ENCODE assay signal across 11 mouse cellular contexts in the genomic region with DNA sequence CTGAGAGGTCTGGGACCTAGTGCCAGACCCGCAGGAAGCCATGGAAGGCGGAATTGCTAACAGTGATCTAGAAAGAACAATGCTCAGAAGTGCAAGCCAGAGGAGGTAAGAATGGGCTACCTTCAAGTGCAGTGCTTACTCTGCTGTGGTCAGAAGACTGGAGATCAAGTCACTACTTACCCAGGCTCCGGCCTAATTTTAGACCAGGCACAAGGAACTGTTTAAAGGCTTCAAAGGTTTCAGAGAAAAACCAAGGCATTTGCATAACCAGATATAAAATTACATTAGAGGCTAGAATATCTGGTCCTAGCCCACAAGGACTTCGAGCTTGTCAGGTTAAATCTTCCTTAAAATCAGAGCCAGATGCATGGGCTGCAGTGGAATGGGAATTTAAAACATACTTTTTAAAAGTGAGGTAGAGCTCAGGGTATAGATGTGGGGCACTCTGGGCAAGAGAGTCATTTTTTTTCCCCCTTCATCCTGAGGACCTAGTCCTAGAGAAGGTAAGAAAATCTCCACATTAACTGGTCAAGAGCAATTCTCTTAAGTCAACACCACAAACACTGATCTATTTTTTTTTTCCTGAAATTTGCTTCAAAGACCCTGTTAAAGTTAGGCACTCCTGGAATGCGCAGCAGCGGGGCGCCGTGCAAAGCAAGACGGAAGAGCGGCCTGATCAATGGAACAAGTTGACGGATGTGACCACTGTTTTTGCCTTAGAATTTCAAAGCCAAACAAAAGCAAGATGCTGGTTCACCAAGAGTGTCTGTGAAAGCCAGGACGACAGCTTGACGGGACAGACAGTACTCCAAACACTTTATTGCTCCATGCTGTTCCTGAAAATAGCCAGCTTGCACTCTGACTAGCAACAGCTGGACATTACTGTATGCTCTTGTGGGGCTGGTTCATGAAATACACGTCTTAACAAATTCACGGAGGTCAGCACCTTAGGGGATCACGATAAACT. TPM values are rescaled to one million over a fixed set of nuclear protein-coding genes. Genes with fewer than 3 reads are reported as not detected.
DNase-seq lines count a peak whose midpoint lies in the region; ATAC-seq lines count a peak whose summit lies in the region.
"Had no signal": no experiment of that assay in that cellular context is flagged by ENCODE, and none has a peak within 500 bp of the region (broad histone marks: within the 10 kb centered on the region; RNA-seq: fewer than 3 reads in every experiment).

No protein-coding gene starts in this region.

- peak overlapping the region; percentile 33 for H3K4me2 ChIP-seq in embryonic facial prominence, embryonic 13.5 days
- H3K4me2 ChIP-seq in kidney, embryonic 14.5 days (replicated peaks; ENCODE audit: low read depth, low read length) = no peak overlapping the region
- H3K4me2 ChIP-seq: hindbrain, embryonic 15.5 days; neural tube, embryonic 12.5 days had no signal

- no peaks in the 10 kb centered on the region for H3K9me3 ChIP-seq in embryonic facial prominence, embryonic 13.5 days
- no peaks in the 10 kb centered on the region for H3K9me3 ChIP-seq in kidney, embryonic 14.5 days (ENCODE audit: control insufficient read depth, low read length)
- H3K9me3 ChIP-seq: hindbrain, embryonic 15.5 days; neural tube, embryonic 12.5 days had no signal

- peaks cover 11% of the 10 kb centered on the region for H3K36me3 ChIP-seq in embryonic facial prominence, embryonic 13.5 days
- H3K36me3 ChIP-seq in kidney, embryonic 14.5 days (ENCODE audit: control insufficient read depth, insufficient read depth, low read length) = peaks cover 8% of the 10 kb centered on the region; the same call in 1 of the 2 replicates
- H3K36me3 ChIP-seq: hindbrain, embryonic 15.5 days had no signal

- WGBS in embryonic facial prominence, embryonic 13.5 days = 16% methylated on average over 16 of the region's 16 CpGs
- WGBS in kidney, embryonic 14.5 days = 63% methylated on average over 16 of the region's 16 CpGs

- intact Hi-C loops in heart, postnatal 36 days (cut with DNase I) = no loop called here

- H3K4me1 ChIP-seq in embryonic facial prominence, embryonic 13.5 days = peaks cover 88% of the 10 kb centered on the region
- H3K4me1 ChIP-seq in kidney, embryonic 14.5 days (ENCODE audit: control insufficient read depth, insufficient read depth, low read length) = no peaks in the 10 kb centered on the region

- peak overlapping the region; percentile 97 for H3K27ac ChIP-seq in embryonic facial prominence, embryonic 13.5 days
- 0 out of 2 replicates have a peak overlapping the region, but pooled peaks have one; percentile 17 for H3K27ac ChIP-seq in kidney, embryonic 14.5 days (ENCODE audit: low read depth, low read length)
- H3K27ac ChIP-seq: hindbrain, embryonic 15.5 days; neural tube, embryonic 12.5 days had no signal

- no peaks in the 10 kb centered on the region for H3K27me3 ChIP-seq in embryonic facial prominence, embryonic 13.5 days
- H3K27me3 ChIP-seq in kidney, embryonic 14.5 days (ENCODE audit: control insufficient read depth, insufficient read depth, low read length) = no peaks in the 10 kb centered on the region
- H3K27me3 ChIP-seq: hindbrain, embryonic 15.5 days; neural tube, embryonic 12.5 days had no signal

- peak; percentile 94 for DNase-seq in heart, adult 11 months
- no peak for DNase-seq in heart, postnatal 36 days
- peak; percentile 63 for DNase-seq in lung, postnatal 36 days
- DNase-seq in cerebellum, adult 11-12 months = no peak
- DNase-seq in layer of hippocampus, adult 9-11 months = no peak
- DNase-seq in right cerebral cortex, postnatal 10 days (ENCODE audit: low spot score in 2 of 2) = no peak
- DNase-seq: left cerebral cortex, postnatal 4 days had no signal

- H3K9ac ChIP-seq in embryonic facial prominence, embryonic 13.5 days = peak overlapping the region; percentile 11; the same call in 1 of the 2 replicates
- no peak overlapping the region for H3K9ac ChIP-seq in kidney, embryonic 14.5 days (ENCODE audit: low read depth, low read length)
- H3K9ac ChIP-seq: hindbrain, embryonic 15.5 days; neural tube, embryonic 12.5 days had no signal

- peak; percentile 78 for ATAC-seq in embryonic facial prominence, embryonic 13.5 days (ENCODE audit: insufficient number of reproducible peaks, insufficient read depth, low FRiP score, low TSS enrichment, low read depth)
- peak; percentile 75 for ATAC-seq in kidney, embryonic 14.5 days (ENCODE audit: low FRiP score, low TSS enrichment)

- no peak overlapping the region for H3K4me3 ChIP-seq in embryonic facial prominence, embryonic 13.5 days
- no peak overlapping the region for H3K4me3 ChIP-seq in kidney, embryonic 14.5 days (ENCODE audit: low read length)
- H3K4me3 ChIP-seq: hindbrain, embryonic 15.5 days; neural tube, embryonic 12.5 days had no signal

RNA-seq across cellular contexts. Expression of a gene that starts 40.1 kb away (rescaled TPM):
- total RNA-seq in heart, postnatal 36 days (2021) = not detected
- not detected in 2 replicates for polyA plus RNA-seq in embryonic facial prominence, embryonic 13.5 days (2015; fragmentation: Nextera tagmentation; extraction: Ambion mirVana)
- not detected in 2 replicates for polyA plus RNA-seq in kidney, embryonic 14.5 days (2014; fragmentation: Nextera tagmentation; extraction: Ambion mirVana)
- total RNA-seq: left cerebral cortex, postnatal 4 days had no signal
- polyA plus RNA-seq: hindbrain, embryonic 15.5 days; neural tube, embryonic 12.5 days had no signal

Comparison
In these comparisons a context has a peak if more than half of its experiments do, and no peak if none do; other contexts are left out.
1. DNase-seq: peak in heart, adult 11 months (single experiment) and lung, postnatal 36 days (single experiment); none in heart, postnatal 36 days (0 of 2), cerebellum, adult 11-12 months (single experiment), layer of hippocampus, adult 9-11 months (single experiment) and right cerebral cortex, postnatal 10 days (0 of 2).